Mouse (Mus musculus) cerebellum, adult 2 months (tissue): ENCODE results near the gene Pdia5.

Experiments
- CTCF ChIP-seq: fragments of 200-500 bp; IDR thresholded peaks from 2 replicates; pipeline ENCODE4 v1.5.1; 2011; ENCODE audit warnings: low read depth, mild to moderate bottlenecking, control low read depth, low read length, moderate library complexity, borderline replicate concordance; ENCODE audit not compliant: insufficient read depth
- POLR2A ChIP-seq: fragments of 200-500 bp; IDR thresholded peaks from 2 replicates; pipeline ENCODE4 v1.6.1; 2011; ENCODE audit warnings: low read length, control low read depth, borderline replicate concordance; ENCODE audit not compliant: insufficient read depth

- TF ChIP-seq CTCF (no peak), POLR2A (no peak)
Observed at GRCm38 (mm10) chr16:35500342-35500741, 9.7 kb upstream of the Pdia5 start.
